Mouse (Mus musculus) cerebral cortex, adult 2 months (tissue): ENCODE data around the gene Oog1.

Experiments
- WGBS: fragments of 180-500 bp; shearing (Covaris S2); methylation state at CpG from one replicate; pipeline ENCODE4 v1.1.7; 2018; 5-methylcytosine and 5-hydroxymethylcytosine counted together

The Oog1 gene

GRCm38 (mm10) chr12:87602388-87602787 is at the start of gene Oog1:
Gene Oog1, plus strand, starts transcription at chr12:87602688.
- 67% methylated on average over 1 of the region's 2 CpGs for WGBS

- 20% methylated on average over 2 of the region's 2 CpGs for WGBS
Measured at GRCm38 (mm10) chr12:87601388-87601787, 1.1 kb upstream of the Oog1 start.

- 89% methylated on average over 4 of the region's 7 CpGs for WGBS
Measured at GRCm38 (mm10) chr12:87618569-87618968, 16.1 kb downstream of the Oog1 start, which contains the start of gene Gm4027. Gene Gm4027, plus strand, starts transcription at chr12:87618869.

GRCm38 (mm10) chr12:87644520-87644919 is 42.0 kb downstream of the Oog1 start, which contains the start of gene Gm16381:
Gene Gm16381, minus strand, starts transcription at chr12:87644620.
- 85% methylated on average over 2 of the region's 2 CpGs for WGBS

GRCm38 (mm10) chr12:87652916-87653703 is 50.6 kb downstream of the Oog1 start:
- 66% methylated on average over 2 of the region's 4 CpGs for WGBS
